Mouse (Mus musculus): ENCODE results near the gene Gna11.

DNA sequence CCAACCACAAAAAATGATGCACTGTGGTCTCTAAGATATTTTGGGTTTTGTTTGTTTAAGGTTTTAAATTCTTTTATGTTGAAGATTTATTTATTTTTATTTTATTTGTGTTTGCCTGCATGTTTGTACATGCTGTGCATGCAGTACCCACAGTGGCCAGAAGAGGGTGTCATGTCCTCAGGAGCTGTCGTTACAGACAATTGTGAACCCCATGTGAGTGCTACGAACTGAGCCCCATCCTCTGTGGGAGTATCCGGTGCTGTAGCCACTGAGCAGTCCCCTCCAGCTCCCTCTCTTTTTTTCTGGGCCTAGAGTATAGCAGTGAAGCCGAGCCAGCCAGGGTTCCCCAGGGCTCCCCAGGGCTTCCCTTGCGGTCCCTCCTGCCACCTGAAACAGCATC is 8.2 kb upstream of the Gna11 start:
- TF ChIP-seq POLR2A (IDR thresholded peaks at IDR 0.05; ENCODE audit: insufficient read depth, low read depth, low read length) (no peak), CTCF (IDR thresholded peaks at IDR 0.05) (peak; percentile 65)

Data from heart, adult 2 months (tissue).